Mouse (Mus musculus) embryonic facial prominence, embryonic 13.5 days (tissue): ENCODE measurements at regions not wholly inside any gene's neighbourhood (a gene's known extent, or its start where the extent isn't known, plus 50 kb on each side); places are given as distances from the start of the nearest gene placed in this dataset.

Experiments
- ATAC-seq: fragments of 200-750 bp; cut with Nextera tagmentation; 2 replicates; pipeline ENCODE4 v1.8.0; 2017; ENCODE audit warnings: low read depth; ENCODE audit not compliant: insufficient number of reproducible peaks, insufficient read depth, low FRiP score, low TSS enrichment
- H3K27ac ChIP-seq: fragments of 300-500 bp; sonication (generic); 2 replicates; pipeline ENCODE4 v1.5.1; 2015; ENCODE audit warnings: moderate library complexity, mild to moderate bottlenecking, inconsistent platforms
- H3K27me3 ChIP-seq: fragments of 300-500 bp; sonication (generic); 2 replicates; pipeline ENCODE4 v1.6.1; 2015; ENCODE audit warnings: mild to moderate bottlenecking, inconsistent platforms
- H3K36me3 ChIP-seq: fragments of 300-500 bp; sonication (generic); 2 replicates; pipeline ENCODE4 v1.6.1; 2015; ENCODE audit warnings: mild to moderate bottlenecking, inconsistent platforms
- H3K4me1 ChIP-seq: fragments of 300-500 bp; sonication (generic); 2 replicates; pipeline ENCODE4 v1.6.1; 2015; ENCODE audit warnings: inconsistent platforms
- H3K4me2 ChIP-seq: fragments of 300-500 bp; sonication (generic); 2 replicates; pipeline ENCODE4 v1.6.1; 2015; ENCODE audit warnings: moderate library complexity, mild to moderate bottlenecking, inconsistent platforms
- H3K4me3 ChIP-seq: fragments of 300-500 bp; sonication (generic); 2 replicates; pipeline ENCODE4 v1.5.1; 2015; ENCODE audit warnings: mild to moderate bottlenecking, inconsistent platforms
- H3K9ac ChIP-seq: fragments of 300-500 bp; sonication (generic); 2 replicates; pipeline ENCODE4 v1.6.1; 2015; ENCODE audit warnings: mild to moderate bottlenecking, inconsistent platforms
- H3K9me3 ChIP-seq: fragments of 300-500 bp; sonication (generic); 2 replicates; pipeline ENCODE4 v1.6.1; 2016; ENCODE audit warnings: inconsistent platforms
- WGBS: fragments of 180-500 bp; shearing (Covaris S2); methylation state at CpG from one replicate; pipeline ENCODE4 v1.1.7; 2015; ENCODE audit warnings: mixed read lengths; 5-methylcytosine and 5-hydroxymethylcytosine counted together

GRCm38 (mm10) chr6:117255399-117256098 lies 87.2 kb downstream of the Cxcl12 start:
- no peak for ATAC-seq
- Histone ChIP-seq H3K36me3 (no peaks in the 10 kb centered on the region), H3K27ac (no peak overlapping the region), H3K4me3 (no peak overlapping the region), H3K9me3 (no peaks in the 10 kb centered on the region), H3K9ac (no peak overlapping the region), H3K4me2 (no peak overlapping the region), H3K4me1 (peaks cover 11% of the 10 kb centered on the region), H3K27me3 (peaks cover 7% of the 10 kb centered on the region; the same call in 1 of the 2 replicates)
- 66% methylated on average over 3 of the region's 3 CpGs for WGBS

- Histone ChIP-seq H3K4me1 (peaks cover 10% of the 10 kb centered on the region), H3K4me3 (no peak overlapping the region), H3K9ac (no peak overlapping the region), H3K4me2 (no peak overlapping the region), H3K36me3 (no peaks in the 10 kb centered on the region), H3K9me3 (no peaks in the 10 kb centered on the region), H3K27me3 (peaks cover 7% of the 10 kb centered on the region; the same call in 1 of the 2 replicates), H3K27ac (no peak overlapping the region)
- 84% methylated on average over 2 of the region's 2 CpGs for WGBS
- ATAC-seq = no peak
These were observed 87.8 kb downstream of the Cxcl12 start for GRCm38 (mm10) chr6:117256099-117256471.

GRCm38 (mm10) chr6:117257591-117257990 lies 89.3 kb downstream of the Cxcl12 start:
- Histone ChIP-seq H3K4me1 (peaks cover 10% of the 10 kb centered on the region), H3K36me3 (no peaks in the 10 kb centered on the region), H3K9ac (no peak overlapping the region), H3K4me2 (no peak overlapping the region), H3K9me3 (no peaks in the 10 kb centered on the region), H3K4me3 (no peak overlapping the region), H3K27ac (no peak overlapping the region), H3K27me3 (no peaks in the 10 kb centered on the region)
- WGBS = 87% methylated on average over 4 of the region's 4 CpGs
- ATAC-seq = no peak

- Histone ChIP-seq H3K27me3 (no peaks in the 10 kb centered on the region), H3K4me3 (no peak overlapping the region), H3K36me3 (no peaks in the 10 kb centered on the region), H3K27ac (no peak overlapping the region), H3K9me3 (no peaks in the 10 kb centered on the region), H3K4me1 (peaks cover 16% of the 10 kb centered on the region), H3K4me2 (no peak overlapping the region), H3K9ac (no peak overlapping the region)
- WGBS = 71% methylated on average over 1 of the region's 1 CpGs
- no peak for ATAC-seq
These were observed 99.6 kb downstream of the Cxcl12 start for GRCm38 (mm10) chr6:117267906-117268305.

- ATAC-seq = no peak
- 82% methylated on average over 2 of the region's 2 CpGs for WGBS
These were observed 100.0 kb downstream of the Cxcl12 start for GRCm38 (mm10) chr6:117268376-117268775.

GRCm38 (mm10) chr6:117270261-117270660 lies 101.9 kb downstream of the Cxcl12 start:
- 79% methylated on average over 3 of the region's 3 CpGs for WGBS
- H3K36me3 ChIP-seq = no peaks in the 10 kb centered on the region

More at GRCm38 (mm10) chr6:117268376-117268775, 100.0 kb downstream of the Cxcl12 start:
- H3K4me2 ChIP-seq = no peak overlapping the region
- no peak overlapping the region for H3K27ac ChIP-seq
- no peaks in the 10 kb centered on the region for H3K9me3 ChIP-seq
- H3K36me3 ChIP-seq = no peaks in the 10 kb centered on the region
- H3K4me3 ChIP-seq = no peak overlapping the region
- H3K4me1 ChIP-seq = peaks cover 16% of the 10 kb centered on the region
- H3K27me3 ChIP-seq = no peaks in the 10 kb centered on the region
- no peak overlapping the region for H3K9ac ChIP-seq

GRCm38 (mm10) chr6:117271562-117272226 lies 103.4 kb downstream of the Cxcl12 start:
- Histone ChIP-seq H3K4me3 (no peak overlapping the region), H3K36me3 (no peaks in the 10 kb centered on the region), H3K27ac (peak overlapping the region; percentile 4; the same call in 1 of the 2 replicates), H3K9me3 (no peaks in the 10 kb centered on the region), H3K9ac (0 out of 2 replicates have a peak overlapping the region, but pooled peaks have one; percentile 21), H3K27me3 (peaks cover 6% of the 10 kb centered on the region), H3K4me2 (peak overlapping the region; percentile 11; the same call in 1 of the 2 replicates), H3K4me1 (peaks cover 22% of the 10 kb centered on the region)
- ATAC-seq = no peak; the same call in 1 of the 2 replicates
- WGBS = 49% methylated on average over 12 of the region's 12 CpGs

More at GRCm38 (mm10) chr6:117270261-117270660, 101.9 kb downstream of the Cxcl12 start:
- Histone ChIP-seq H3K9ac (no peak overlapping the region), H3K9me3 (no peaks in the 10 kb centered on the region), H3K4me1 (peaks cover 23% of the 10 kb centered on the region), H3K27ac (no peak overlapping the region), H3K4me3 (no peak overlapping the region), H3K4me2 (no peak overlapping the region), H3K27me3 (no peaks in the 10 kb centered on the region)
- no peak for ATAC-seq

GRCm38 (mm10) chr6:117272227-117272955 lies 104.1 kb downstream of the Cxcl12 start:
- H3K9me3 ChIP-seq = no peaks in the 10 kb centered on the region
- 71% methylated on average over 9 of the region's 9 CpGs for WGBS
- no peak overlapping the region for H3K4me2 ChIP-seq
- H3K9ac ChIP-seq = no peak overlapping the region
- H3K36me3 ChIP-seq = no peaks in the 10 kb centered on the region
- H3K27me3 ChIP-seq = peaks cover 6% of the 10 kb centered on the region
- H3K4me3 ChIP-seq = no peak overlapping the region
- H3K4me1 ChIP-seq = peaks cover 24% of the 10 kb centered on the region
- peak overlapping the region; percentile 4; the same call in 1 of the 2 replicates for H3K27ac ChIP-seq
- ATAC-seq = no peak

GRCm38 (mm10) chr6:117275915-117276314 lies 107.6 kb downstream of the Cxcl12 start:
- Histone ChIP-seq H3K9ac (no peak overlapping the region), H3K27ac (no peak overlapping the region), H3K9me3 (no peaks in the 10 kb centered on the region), H3K4me1 (peaks cover 38% of the 10 kb centered on the region), H3K4me3 (no peak overlapping the region), H3K27me3 (peaks cover 29% of the 10 kb centered on the region), H3K4me2 (no peak overlapping the region), H3K36me3 (no peaks in the 10 kb centered on the region)
- 86% methylated on average over 5 of the region's 5 CpGs for WGBS
- no peak for ATAC-seq

GRCm38 (mm10) chr6:117276850-117277249 lies 108.5 kb downstream of the Cxcl12 start:
- H3K9ac ChIP-seq = no peak overlapping the region
- 70% methylated on average over 3 of the region's 3 CpGs for WGBS
- peaks cover 37% of the 10 kb centered on the region for H3K27me3 ChIP-seq
- no peaks in the 10 kb centered on the region for H3K9me3 ChIP-seq
- H3K4me1 ChIP-seq = peaks cover 30% of the 10 kb centered on the region
- H3K27ac ChIP-seq = no peak overlapping the region
- H3K4me2 ChIP-seq = no peak overlapping the region
- ATAC-seq = no peak
- H3K4me3 ChIP-seq = no peak overlapping the region
- H3K36me3 ChIP-seq = no peaks in the 10 kb centered on the region

- no peak overlapping the region for H3K27ac ChIP-seq
- H3K4me2 ChIP-seq = no peak overlapping the region
- no peaks in the 10 kb centered on the region for H3K36me3 ChIP-seq
- ATAC-seq = no peak
- H3K27me3 ChIP-seq = peaks cover 41% of the 10 kb centered on the region
- H3K9me3 ChIP-seq = no peaks in the 10 kb centered on the region
- H3K9ac ChIP-seq = no peak overlapping the region
- peaks cover 27% of the 10 kb centered on the region for H3K4me1 ChIP-seq
- no peak overlapping the region for H3K4me3 ChIP-seq
These were observed 111.0 kb downstream of the Cxcl12 start for GRCm38 (mm10) chr6:117279297-117279696.
